Mouse (Mus musculus) G1E (cell line): ENCODE results near the gene Dnajc11.

Experiments
- CTCF ChIP-seq: IDR thresholded peaks from 2 replicates; pipeline ENCODE4 v1.5.1; 2012; ENCODE audit warnings: low read depth, low read length, inconsistent platforms, mixed read lengths
- GATA1 ChIP-seq: IDR thresholded peaks from 2 replicates; pipeline ENCODE4 v1.6.1; 2012; ENCODE audit warnings: borderline replicate concordance, low read length, inconsistent platforms, mixed read lengths
- GATA2 ChIP-seq: IDR thresholded peaks from 2 replicates; pipeline ENCODE4 v1.6.1; 2012; ENCODE audit warnings: low read depth, low read length, inconsistent platforms, borderline replicate concordance

DNA sequence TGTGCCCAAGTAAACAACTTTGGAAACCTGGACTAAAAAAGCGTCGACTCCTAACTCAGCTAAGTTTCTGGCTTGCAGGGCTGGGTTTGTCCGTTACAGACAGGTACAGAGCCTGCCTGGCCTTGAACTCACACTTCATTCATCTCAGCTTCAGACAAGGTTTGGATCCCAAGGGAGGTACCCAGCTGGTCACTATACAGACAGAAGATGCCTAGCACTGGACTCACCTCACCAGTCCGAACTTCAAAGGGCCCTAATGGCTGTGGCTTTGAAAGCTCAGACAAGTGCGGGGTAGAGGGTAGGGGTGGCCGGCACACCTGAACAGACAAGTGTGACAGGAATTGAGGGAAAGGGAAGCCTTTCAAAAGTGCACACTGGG is 55.6 kb downstream of the Dnajc11 start:
- TF ChIP-seq CTCF (no peak), GATA2 (no peak), GATA1 (no peak)
